7 mouse cellular contexts compared by ENCODE assay signal in the genomic region with DNA sequence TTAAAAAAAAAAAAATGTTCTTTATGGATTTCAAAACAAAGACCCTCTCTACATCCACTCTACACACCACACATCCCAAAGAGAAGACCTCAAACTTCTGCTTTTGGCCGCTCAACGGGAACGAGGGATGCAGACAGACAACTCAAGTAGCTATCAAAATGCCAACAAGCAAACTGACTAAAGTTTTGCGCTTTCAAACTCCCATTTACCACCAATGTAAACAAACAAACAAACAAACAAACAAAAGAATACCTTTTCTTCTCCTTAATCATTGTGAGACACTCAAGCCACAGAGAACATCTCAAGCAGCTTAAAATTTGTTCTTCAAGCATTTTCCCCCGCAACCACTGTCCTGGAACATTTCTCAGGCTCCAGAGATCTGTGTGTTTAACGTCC. TPM values are rescaled to one million over a fixed set of nuclear protein-coding genes. Genes with fewer than 3 reads are reported as not detected.
DNase-seq lines count a peak whose midpoint lies in the region; ATAC-seq and TF ChIP-seq lines count a peak whose summit lies in the region.

No protein-coding gene starts in this region.

- peak overlapping the region; percentile 57 for H3K4me3 ChIP-seq in spleen, adult 2 months (ENCODE audit: extremely low read depth, insufficient read depth, insufficient read length)
- peak overlapping the region; percentile 42 for H3K4me3 ChIP-seq in forebrain, embryonic 14.5 days (ENCODE audit: low read depth, low read length)
- peak overlapping the region; percentile 77 for H3K4me3 ChIP-seq in liver, embryonic 13.5 days (replicated peaks)

- H3K36me3 ChIP-seq in spleen, adult 2 months (ENCODE audit: control insufficient read depth, insufficient read depth, low read length), result no peaks in the 10 kb centered on the region
- no peaks in the 10 kb centered on the region for H3K36me3 ChIP-seq in forebrain, embryonic 14.5 days (ENCODE audit: control insufficient read depth, insufficient read depth, low read length)
- H3K36me3 ChIP-seq in liver, embryonic 13.5 days, result no peaks in the 10 kb centered on the region

- 9% methylated on average over 6 of the region's 6 CpGs for WGBS in spleen, adult 2 months
- 16% methylated on average over 6 of the region's 6 CpGs for WGBS in forebrain, embryonic 14.5 days
- 2% methylated on average over 6 of the region's 6 CpGs for WGBS in liver, embryonic 13.5 days (ENCODE audit: insufficient replicate concordance)

- no peak for TF ChIP-seq POLR2A in spleen, adult 2 months (IDR thresholded peaks at IDR 0.05; ENCODE audit: low read depth, low read length)

- no peaks in the 10 kb centered on the region for H3K9me3 ChIP-seq in forebrain, embryonic 14.5 days (replicated peaks; ENCODE audit: control insufficient read depth, low read length)
- H3K9me3 ChIP-seq in liver, embryonic 13.5 days (replicated peaks), result no peaks in the 10 kb centered on the region

- H3K27me3 ChIP-seq in spleen, adult 2 months (ENCODE audit: control insufficient read depth, insufficient read depth, low read length), result no peaks in the 10 kb centered on the region
- H3K27me3 ChIP-seq in forebrain, embryonic 14.5 days (replicated peaks; ENCODE audit: control insufficient read depth, insufficient read depth, low read length), result no peaks in the 10 kb centered on the region
- no peaks in the 10 kb centered on the region for H3K27me3 ChIP-seq in liver, embryonic 13.5 days

- ATAC-seq in forebrain, embryonic 14.5 days, result no peak
- no peak for ATAC-seq in liver, embryonic 13.5 days (ENCODE audit: low read depth)
- no peak for ATAC-seq in CD4-positive, CD25-positive, alpha-beta regulatory T cell, adult 4 months

- TF ChIP-seq CTCF in spleen, adult 2 months (IDR thresholded peaks at IDR 0.05; ENCODE audit: extremely low read depth, insufficient read depth, insufficient read length, insufficient replicate concordance), result no peak

- H3K27ac ChIP-seq in spleen, adult 2 months (ENCODE audit: insufficient read depth, low read length), result no peak overlapping the region
- no peak overlapping the region for H3K27ac ChIP-seq in forebrain, embryonic 14.5 days (ENCODE audit: low read depth, low read length)
- no peak overlapping the region for H3K27ac ChIP-seq in liver, embryonic 13.5 days

- no peak for DNase-seq in spleen, adult 2 months (ENCODE audit: low read depth in 1 of 2, low spot score in 2 of 2)
- DNase-seq in spleen, adult 18-20 months, result no peak
- no peak for DNase-seq in forebrain, embryonic 14.5 days (ENCODE audit: low spot score)
- no peak for DNase-seq in liver, embryonic 13.5 days
- no peak for DNase-seq in right cerebral cortex, adult 18-20 months
- no peak for DNase-seq in cerebellum, postnatal 14 days

- peak overlapping the region; percentile 87 for H3K4me2 ChIP-seq in forebrain, embryonic 14.5 days (ENCODE audit: low read length)
- H3K4me2 ChIP-seq in liver, embryonic 13.5 days, result peak overlapping the region; percentile 90

- peak overlapping the region; percentile 58; the same call in 1 of the 2 replicates for H3K9ac ChIP-seq in forebrain, embryonic 14.5 days (ENCODE audit: low read length)
- peak overlapping the region; percentile 75 for H3K9ac ChIP-seq in liver, embryonic 13.5 days

- H3K4me1 ChIP-seq in spleen, adult 2 months (ENCODE audit: control insufficient read depth, insufficient read depth, insufficient read length), result no peaks in the 10 kb centered on the region
- H3K4me1 ChIP-seq in forebrain, embryonic 14.5 days (ENCODE audit: control insufficient read depth, insufficient read depth, low read length), result 0 out of 2 replicates have a peak, but pooled peaks cover 3% of the 10 kb centered on the region
- peaks cover 32% of the 10 kb centered on the region for H3K4me1 ChIP-seq in liver, embryonic 13.5 days (replicated peaks)

RNA-seq across cellular contexts. Expression of a gene that starts 0.8 kb away (rescaled TPM):
- 1.9 and 2.0 TPM in 2 replicates for polyA plus RNA-seq in spleen, adult 2 months (2012; rRNA removed)
- polyA plus RNA-seq in forebrain, embryonic 14.5 days (2014; fragmentation: Nextera tagmentation; extraction: Ambion mirVana), result 0.46 and 0.75 TPM in 2 replicates
- 0.42 and 0.78 TPM in 2 replicates for polyA plus RNA-seq in liver, embryonic 13.5 days (2015; fragmentation: Nextera tagmentation; extraction: Ambion mirVana)
- polyA plus RNA-seq in CD4-positive, CD25-positive, alpha-beta regulatory T cell, adult 4 months (2017; shearing (Covaris generic)), result 1 to 10 TPM in 1 of 2 experiments, under 1 TPM in 1; 0.30 to 1.2 TPM

RNA-seq across cellular contexts. Expression of a gene that starts 34.6 kb away (rescaled TPM):
- polyA plus RNA-seq in spleen, adult 2 months (2012; rRNA removed), result 0.09 TPM in 1 of 2 replicates, not detected in the other
- polyA plus RNA-seq in forebrain, embryonic 14.5 days (2014; fragmentation: Nextera tagmentation; extraction: Ambion mirVana), result not detected in 2 replicates
- not detected in 2 replicates for polyA plus RNA-seq in liver, embryonic 13.5 days (2015; fragmentation: Nextera tagmentation; extraction: Ambion mirVana)
- polyA plus RNA-seq in CD4-positive, CD25-positive, alpha-beta regulatory T cell, adult 4 months (2017; shearing (Covaris generic)), result not detected

RNA-seq across cellular contexts. Expression of a gene that starts 55.0 kb away (rescaled TPM):
- polyA plus RNA-seq in spleen, adult 2 months (2012; rRNA removed), result 3.1 and 3.5 TPM in 2 replicates
- 22.4 and 24.6 TPM in 2 replicates for polyA plus RNA-seq in forebrain, embryonic 14.5 days (2014; fragmentation: Nextera tagmentation; extraction: Ambion mirVana)
- 26.8 and 33.5 TPM in 2 replicates for polyA plus RNA-seq in liver, embryonic 13.5 days (2015; fragmentation: Nextera tagmentation; extraction: Ambion mirVana)
- polyA plus RNA-seq in CD4-positive, CD25-positive, alpha-beta regulatory T cell, adult 4 months (2017; shearing (Covaris generic)), result 10 to 100 TPM; 18.3 to 19.6 TPM

RNA-seq across cellular contexts. Expression of a gene that starts 55.3 kb away (rescaled TPM):
- 1.3 and 1.5 TPM in 2 replicates for polyA plus RNA-seq in spleen, adult 2 months (2012; rRNA removed)
- 21.4 and 23.2 TPM in 2 replicates for polyA plus RNA-seq in forebrain, embryonic 14.5 days (2014; fragmentation: Nextera tagmentation; extraction: Ambion mirVana)
- 28.3 and 35.7 TPM in 2 replicates for polyA plus RNA-seq in liver, embryonic 13.5 days (2015; fragmentation: Nextera tagmentation; extraction: Ambion mirVana)
- polyA plus RNA-seq in CD4-positive, CD25-positive, alpha-beta regulatory T cell, adult 4 months (2017; shearing (Covaris generic)), result 10 to 100 TPM; 34.2 to 35.1 TPM
